Mouse (Mus musculus) heart, embryonic 12.5 days (tissue): Measurements from ENCODE around the gene Morn3. TPM values are rescaled to one million over a fixed set of nuclear protein-coding genes. Genes with fewer than 3 reads are reported as not detected.
A peak's percentile ranks its signal among the peaks of the same experiment; 100 is the strongest.

ENCODE experiments used
- ATAC-seq: fragments of 200-750 bp; cut with Nextera tagmentation; 2 replicates; pipeline ENCODE4 v1.8.0; 2017; ENCODE audit warnings: moderate TSS enrichment, moderate library complexity; ENCODE audit not compliant: insufficient number of reproducible peaks, low FRiP score
- H3K27ac ChIP-seq: fragments of 300-500 bp; sonication (generic); 2 replicates; pipeline ENCODE4 v1.5.1; 2016; ENCODE audit warnings: mild to moderate bottlenecking, moderate library complexity; ENCODE audit not compliant: poor library complexity, severe bottlenecking
- H3K27me3 ChIP-seq: fragments of 300-500 bp; sonication (generic); replicated peaks from 2 replicates; pipeline ENCODE4 v1.6.1; 2016; ENCODE audit warnings: mild to moderate bottlenecking, moderate library complexity
- H3K36me3 ChIP-seq: fragments of 300-500 bp; sonication (generic); 2 replicates; pipeline ENCODE4 v1.6.1; 2016; ENCODE audit warnings: mild to moderate bottlenecking, moderate library complexity
- H3K4me1 ChIP-seq: fragments of 300-500 bp; sonication (generic); replicated peaks from 2 replicates; pipeline ENCODE4 v1.6.1; 2016; ENCODE audit warnings: mild to moderate bottlenecking
- H3K4me2 ChIP-seq: fragments of 300-500 bp; sonication (generic); 2 replicates; pipeline ENCODE4 v1.6.1; 2016; ENCODE audit warnings: mild to moderate bottlenecking, moderate library complexity
- H3K4me3 ChIP-seq: fragments of 300-500 bp; sonication (generic); 2 replicates; pipeline ENCODE4 v1.5.1; 2016; ENCODE audit warnings: mild to moderate bottlenecking
- H3K9ac ChIP-seq: fragments of 300-500 bp; sonication (generic); 2 replicates; pipeline ENCODE4 v1.6.1; 2016; ENCODE audit warnings: mild to moderate bottlenecking, moderate library complexity
- H3K9me3 ChIP-seq: fragments of 300-500 bp; sonication (generic); replicated peaks from 2 replicates; pipeline ENCODE4 v1.6.1; 2016; ENCODE audit warnings: mild to moderate bottlenecking, moderate library complexity
- WGBS: fragments of 180-500 bp; shearing (Covaris S2); methylation state at CpG from one replicate; pipeline ENCODE4 v1.1.7; 2016; 5-methylcytosine and 5-hydroxymethylcytosine counted together
- polyA plus RNA-seq: library from polyadenylated mRNA; unstranded; fragments of >200 nt; fragmentation: Nextera tagmentation; extraction: Ambion mirVana; gene quantifications from 2 replicates; pipeline ENCODE4 v1.2.1, GENCODE M21; 2016

Gene Morn3
- polyA plus RNA-seq, 1 experiment from 2014 or later: not detected

DNA sequence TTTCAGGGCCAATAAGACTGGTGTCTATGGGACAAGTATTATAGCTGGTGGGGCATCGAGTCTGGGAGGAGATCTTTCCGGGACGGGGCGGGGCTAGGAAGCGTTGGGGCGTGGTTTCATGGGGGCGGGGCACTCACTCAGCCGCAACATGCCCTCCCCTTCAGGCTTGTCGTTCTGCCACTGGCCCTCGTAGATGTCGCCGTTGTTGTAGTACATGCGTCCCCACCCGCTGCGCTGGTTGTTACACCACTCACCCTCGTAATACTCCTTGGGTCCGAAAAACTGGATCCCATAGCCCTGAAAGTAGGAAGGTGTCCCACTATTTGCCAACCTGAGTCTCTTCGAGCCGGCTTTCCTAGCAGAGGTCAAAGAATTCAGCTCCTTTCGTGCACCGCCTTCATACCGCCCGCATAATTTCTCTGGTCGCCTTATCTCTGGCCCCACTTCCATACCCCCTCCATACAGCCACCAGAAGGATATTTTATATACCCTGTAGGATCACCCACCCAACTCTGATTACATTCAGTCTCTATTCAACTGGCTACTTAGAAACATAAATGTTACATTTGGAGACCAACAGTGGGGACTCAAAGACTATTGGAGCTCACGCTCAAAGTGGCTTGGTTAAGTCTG is 7.6 kb downstream of the Morn3 start:
- H3K9me3 ChIP-seq: no peaks in the 10 kb centered on the region
- peak; percentile 82 for ATAC-seq
- H3K4me3 ChIP-seq: peak overlapping the region; percentile 44
- H3K4me2 ChIP-seq: peak overlapping the region; percentile 80
- H3K27ac ChIP-seq: no peak overlapping the region
- H3K36me3 ChIP-seq: no peaks in the 10 kb centered on the region
- WGBS: 3% methylated on average over 25 of the region's 25 CpGs
- no peaks in the 10 kb centered on the region for H3K27me3 ChIP-seq
- peaks cover 13% of the 10 kb centered on the region; the same call in 1 of the 2 replicates for H3K4me1 ChIP-seq
- H3K9ac ChIP-seq: peak overlapping the region; percentile 49; the same call in 1 of the 2 replicates

DNA sequence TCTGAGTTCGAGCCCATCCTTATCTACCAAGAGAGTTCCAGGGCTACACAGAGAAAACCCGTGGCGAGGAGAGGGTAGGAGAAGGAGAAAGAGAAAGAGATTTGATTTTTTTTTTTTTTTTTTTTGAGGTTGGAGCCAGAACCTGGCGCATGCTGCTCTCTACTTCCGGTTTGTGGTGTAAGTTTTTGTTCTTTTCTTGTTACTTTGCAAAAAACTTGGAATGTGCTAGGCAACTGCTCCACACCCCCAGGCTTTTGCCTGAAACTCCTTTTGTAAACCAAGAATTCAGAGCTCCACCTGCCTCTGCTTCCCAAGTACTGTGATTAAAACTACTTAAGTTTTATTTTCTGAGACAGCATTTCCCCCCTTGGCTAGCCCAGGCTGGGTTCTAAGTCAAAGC is 8.7 kb downstream of the Morn3 start:
- Histone ChIP-seq H3K27me3 (no peaks in the 10 kb centered on the region), H3K4me1 (peaks cover 13% of the 10 kb centered on the region; the same call in 1 of the 2 replicates), H3K4me2 (no peak overlapping the region), H3K27ac (no peak overlapping the region), H3K9me3 (no peaks in the 10 kb centered on the region), H3K36me3 (no peaks in the 10 kb centered on the region), H3K9ac (no peak overlapping the region), H3K4me3 (no peak overlapping the region)
- ATAC-seq: no peak
- 79% methylated on average over 5 of the region's 5 CpGs for WGBS

DNA sequence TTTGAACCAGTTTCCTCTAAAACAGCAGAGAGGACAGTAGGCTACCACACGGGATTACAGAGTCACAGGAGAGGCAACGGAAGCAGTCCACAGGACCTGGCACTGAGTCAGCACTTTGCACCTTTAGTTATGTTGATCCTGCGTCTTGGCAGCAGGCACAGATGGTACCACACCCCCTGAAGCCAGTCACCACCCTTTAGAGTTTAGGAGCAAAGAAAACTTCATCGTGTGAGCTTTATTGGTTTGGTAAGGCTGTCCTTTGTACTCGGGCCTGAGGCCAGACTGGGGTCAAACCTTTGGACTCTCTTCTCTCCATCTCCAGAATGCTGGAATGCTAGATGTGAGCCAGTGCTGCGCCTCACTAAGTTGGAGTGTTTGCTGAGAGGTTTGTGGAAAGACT is 11.3 kb downstream of the Morn3 start:
- H3K9me3 ChIP-seq: no peaks in the 10 kb centered on the region
- no peak overlapping the region for H3K9ac ChIP-seq
- no peak overlapping the region for H3K4me2 ChIP-seq
- ATAC-seq: no peak
- 36% methylated on average over 6 of the region's 6 CpGs for WGBS
- H3K4me3 ChIP-seq: no peak overlapping the region
- H3K4me1 ChIP-seq: peaks cover 9% of the 10 kb centered on the region; the same call in 1 of the 2 replicates
- H3K27me3 ChIP-seq: no peaks in the 10 kb centered on the region
- no peak overlapping the region for H3K27ac ChIP-seq
- H3K36me3 ChIP-seq: peaks cover 19% of the 10 kb centered on the region

DNA sequence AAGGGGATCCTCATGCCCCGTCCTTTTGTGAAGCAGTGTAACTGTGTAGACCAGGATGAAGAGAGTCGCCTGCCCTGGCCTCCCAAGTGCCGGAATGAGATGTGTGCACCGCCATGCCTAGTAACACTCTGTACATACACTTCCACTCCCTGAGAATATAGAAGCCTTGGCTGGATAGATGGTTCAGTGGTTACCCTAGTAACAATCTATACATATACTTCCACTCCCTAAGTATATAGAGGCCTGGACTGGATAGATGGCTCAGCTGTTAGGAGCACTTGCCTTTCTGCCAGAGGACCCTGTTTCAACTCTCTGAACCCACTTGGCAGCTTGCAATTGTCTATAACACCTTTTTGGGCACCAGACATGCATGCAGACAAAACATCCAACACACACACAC is 11.7 kb downstream of the Morn3 start:
- 87% methylated on average over 4 of the region's 4 CpGs for WGBS
- H3K4me1 ChIP-seq: peaks cover 9% of the 10 kb centered on the region; the same call in 1 of the 2 replicates
- H3K27me3 ChIP-seq: no peaks in the 10 kb centered on the region
- H3K9ac ChIP-seq: no peak overlapping the region
- no peak overlapping the region for H3K4me2 ChIP-seq
- no peak overlapping the region for H3K27ac ChIP-seq
- H3K36me3 ChIP-seq: peaks cover 24% of the 10 kb centered on the region
- ATAC-seq: no peak
- H3K4me3 ChIP-seq: no peak overlapping the region
- H3K9me3 ChIP-seq: no peaks in the 10 kb centered on the region

DNA sequence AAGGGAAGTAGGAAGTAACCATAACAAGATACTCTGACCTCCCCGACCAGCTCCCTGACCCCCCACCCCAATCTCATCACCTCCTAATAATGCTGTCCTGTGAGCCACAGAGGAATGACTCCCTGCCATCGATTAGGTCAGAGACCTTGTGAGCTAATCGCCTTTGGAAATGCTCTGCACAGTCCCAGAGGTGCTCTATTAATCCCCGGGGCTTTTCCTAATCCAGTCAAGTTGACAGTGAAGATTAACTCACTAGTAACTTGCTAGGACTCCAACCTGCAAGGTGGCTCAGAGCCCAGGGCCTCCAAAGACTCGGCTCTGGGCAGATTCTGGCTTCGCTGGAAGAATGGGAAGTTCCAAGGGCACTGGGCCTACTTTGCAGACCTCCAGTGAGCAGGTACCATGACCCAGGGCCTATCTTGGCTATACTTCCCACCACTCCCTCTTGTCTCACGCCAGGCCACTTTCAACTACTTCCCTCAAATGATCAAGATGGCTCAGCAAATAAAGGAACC is 13.1 kb downstream of the Morn3 start:
- H3K36me3 ChIP-seq: peaks cover 36% of the 10 kb centered on the region
- no peaks in the 10 kb centered on the region; the same call in 1 of the 2 replicates for H3K4me1 ChIP-seq
- WGBS: 75% methylated on average over 7 of the region's 7 CpGs
- H3K27ac ChIP-seq: no peak overlapping the region
- no peak overlapping the region for H3K4me3 ChIP-seq
- H3K4me2 ChIP-seq: no peak overlapping the region
- ATAC-seq: no peak
- H3K9ac ChIP-seq: no peak overlapping the region
- H3K9me3 ChIP-seq: no peaks in the 10 kb centered on the region
- H3K27me3 ChIP-seq: no peaks in the 10 kb centered on the region

DNA sequence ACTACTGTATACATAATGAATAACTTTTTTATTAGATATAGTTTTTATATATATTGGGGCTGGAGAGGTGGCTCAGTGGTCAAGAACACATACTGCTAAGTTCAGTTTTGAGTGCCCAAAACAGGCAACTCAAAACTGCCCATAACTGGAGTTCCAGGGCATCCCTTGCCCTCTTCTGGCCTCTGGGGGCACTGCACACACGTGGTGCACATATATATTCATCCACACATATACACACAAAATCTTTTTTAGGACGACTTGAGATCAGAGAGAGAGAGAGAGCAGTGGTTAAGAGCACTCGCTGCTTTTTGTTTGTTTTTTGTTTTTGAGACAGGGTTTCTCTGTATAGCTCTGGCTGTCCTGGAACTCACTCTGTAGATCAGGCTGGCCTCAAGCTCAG is 15.5 kb downstream of the Morn3 start:
- 85% methylated on average over 3 of the region's 3 CpGs for WGBS

DNA sequence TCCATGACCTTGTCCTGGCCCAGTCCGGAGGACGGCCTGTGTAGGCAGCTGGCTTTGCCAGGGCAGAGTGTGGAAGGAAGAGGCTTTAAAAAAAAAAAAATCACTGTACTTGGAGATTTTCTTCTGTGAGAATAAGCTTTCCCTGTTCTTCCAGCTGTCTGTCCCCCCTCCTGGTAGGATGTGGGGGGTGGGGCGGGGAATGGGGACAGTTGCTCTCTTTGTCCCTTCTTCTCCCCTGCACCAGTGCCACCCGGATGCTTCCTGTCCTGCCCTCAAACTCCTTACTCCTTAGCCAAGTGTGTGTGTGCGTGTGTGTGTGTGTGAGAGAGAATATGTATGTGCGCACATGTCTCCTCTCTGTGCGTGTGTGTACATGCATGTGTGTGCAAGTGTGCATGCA is 17.1 kb downstream of the Morn3 start:
- Histone ChIP-seq H3K27ac (no peak overlapping the region), H3K36me3 (peaks cover 36% of the 10 kb centered on the region), H3K4me1 (peaks cover 18% of the 10 kb centered on the region), H3K9ac (no peak overlapping the region), H3K9me3 (no peaks in the 10 kb centered on the region), H3K4me2 (no peak overlapping the region), H3K27me3 (no peaks in the 10 kb centered on the region), H3K4me3 (no peak overlapping the region)
- WGBS: 81% methylated on average over 7 of the region's 7 CpGs
- no peak for ATAC-seq

More for the DNA sequence above, 15.5 kb downstream of the Morn3 start:
- H3K36me3 ChIP-seq: peaks cover 36% of the 10 kb centered on the region
- H3K9me3 ChIP-seq: no peaks in the 10 kb centered on the region
- H3K4me1 ChIP-seq: peaks cover 15% of the 10 kb centered on the region
- no peak overlapping the region for H3K27ac ChIP-seq
- no peak overlapping the region for H3K4me3 ChIP-seq
- ATAC-seq: no peak
- H3K4me2 ChIP-seq: no peak overlapping the region
- no peak overlapping the region for H3K9ac ChIP-seq
- no peaks in the 10 kb centered on the region for H3K27me3 ChIP-seq

DNA sequence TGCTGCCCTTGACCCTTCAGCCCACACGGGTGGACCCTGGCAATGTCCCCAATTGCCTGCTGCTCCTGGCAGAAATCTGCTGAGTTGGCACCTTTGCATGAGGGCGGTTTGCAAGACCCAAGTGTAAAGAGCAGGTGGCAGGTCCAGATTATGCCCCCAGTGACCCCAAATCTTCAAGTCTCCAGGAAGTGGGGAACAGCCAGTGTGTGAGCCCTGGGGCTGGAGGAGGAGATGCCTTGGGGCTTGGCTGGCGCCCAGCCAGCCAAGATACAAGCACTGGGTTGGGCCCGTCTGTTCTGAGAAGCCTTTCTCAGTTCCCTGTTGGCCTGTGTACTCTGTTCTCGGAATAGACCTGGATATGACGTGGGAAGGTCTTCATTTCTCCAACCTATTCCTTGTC is 19.4 kb downstream of the Morn3 start:
- H3K4me3 ChIP-seq: no peak overlapping the region
- no peak overlapping the region for H3K4me2 ChIP-seq
- no peaks in the 10 kb centered on the region for H3K9me3 ChIP-seq
- peaks cover 34% of the 10 kb centered on the region for H3K36me3 ChIP-seq
- H3K27me3 ChIP-seq: no peaks in the 10 kb centered on the region
- H3K4me1 ChIP-seq: peaks cover 24% of the 10 kb centered on the region
- no peak for ATAC-seq
- WGBS: 57% methylated on average over 6 of the region's 6 CpGs
- H3K27ac ChIP-seq: 0 out of 2 replicates have a peak overlapping the region, but pooled peaks have one; percentile 2
- no peak overlapping the region for H3K9ac ChIP-seq

DNA sequence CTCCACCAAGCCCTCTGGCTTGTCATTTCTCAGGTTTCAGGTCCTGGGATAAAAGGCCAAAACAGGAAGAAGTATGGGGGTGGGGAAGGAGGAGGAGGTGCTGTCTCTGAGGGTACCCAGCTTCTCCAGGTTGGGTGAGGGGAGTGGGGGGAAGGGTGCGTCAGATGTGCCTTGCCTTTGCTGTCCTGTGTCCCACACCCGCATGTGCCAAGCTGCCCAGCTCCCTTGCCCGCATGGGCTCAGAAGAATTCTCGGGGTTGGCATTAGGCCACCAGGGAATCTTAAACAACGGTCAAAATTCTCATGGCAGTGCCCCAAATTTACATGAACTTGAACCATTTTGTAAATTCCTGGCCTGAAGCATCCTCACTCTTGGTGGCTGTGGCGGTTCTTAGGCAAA is 20.4 kb downstream of the Morn3 start:
- WGBS: 63% methylated on average over 6 of the region's 6 CpGs
- H3K4me3 ChIP-seq: no peak overlapping the region
- H3K4me2 ChIP-seq: no peak overlapping the region
- no peak for ATAC-seq
- peaks cover 24% of the 10 kb centered on the region for H3K4me1 ChIP-seq
- peak overlapping the region; percentile 19; the same call in 1 of the 2 replicates for H3K27ac ChIP-seq
- no peaks in the 10 kb centered on the region for H3K27me3 ChIP-seq
- H3K9ac ChIP-seq: no peak overlapping the region
- no peaks in the 10 kb centered on the region for H3K9me3 ChIP-seq
- peaks cover 25% of the 10 kb centered on the region for H3K36me3 ChIP-seq

DNA sequence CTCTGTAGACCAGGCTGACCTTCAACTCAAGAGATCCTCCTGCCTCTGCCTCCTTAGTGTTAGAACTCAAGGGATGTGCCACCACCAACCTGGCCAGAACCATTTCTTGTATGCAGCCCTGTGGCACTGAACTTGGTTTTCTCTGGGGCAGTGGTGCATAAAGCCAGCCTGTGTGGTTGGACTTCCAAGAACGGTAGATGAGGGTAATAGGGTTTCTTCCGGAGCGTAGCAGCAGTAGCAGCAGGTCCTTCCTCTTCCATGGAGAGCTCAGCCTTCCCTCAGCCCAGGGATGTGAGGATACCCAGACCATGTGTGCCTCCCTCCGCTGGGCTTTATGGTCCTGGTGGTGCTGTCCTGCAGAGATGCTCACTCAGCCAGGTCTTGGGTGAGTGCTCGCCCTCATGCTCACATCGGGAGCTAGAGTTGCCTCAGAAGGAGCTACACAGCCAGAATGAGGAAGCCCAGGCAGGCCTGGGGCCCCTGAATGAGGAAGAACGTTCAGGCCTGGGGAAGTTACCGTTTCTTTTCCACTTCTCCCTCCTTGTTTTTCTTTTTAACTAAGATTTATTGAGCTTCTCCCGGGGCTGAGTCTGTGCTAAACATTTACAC is 21.7 kb downstream of the Morn3 start:
- Histone ChIP-seq H3K4me2 (no peak overlapping the region), H3K27ac (no peak overlapping the region), H3K9ac (no peak overlapping the region), H3K9me3 (no peaks in the 10 kb centered on the region), H3K4me3 (no peak overlapping the region), H3K27me3 (no peaks in the 10 kb centered on the region), H3K4me1 (peaks cover 30% of the 10 kb centered on the region), H3K36me3 (peaks cover 13% of the 10 kb centered on the region)
- no peak for ATAC-seq
- 86% methylated on average over 9 of the region's 9 CpGs for WGBS

DNA sequence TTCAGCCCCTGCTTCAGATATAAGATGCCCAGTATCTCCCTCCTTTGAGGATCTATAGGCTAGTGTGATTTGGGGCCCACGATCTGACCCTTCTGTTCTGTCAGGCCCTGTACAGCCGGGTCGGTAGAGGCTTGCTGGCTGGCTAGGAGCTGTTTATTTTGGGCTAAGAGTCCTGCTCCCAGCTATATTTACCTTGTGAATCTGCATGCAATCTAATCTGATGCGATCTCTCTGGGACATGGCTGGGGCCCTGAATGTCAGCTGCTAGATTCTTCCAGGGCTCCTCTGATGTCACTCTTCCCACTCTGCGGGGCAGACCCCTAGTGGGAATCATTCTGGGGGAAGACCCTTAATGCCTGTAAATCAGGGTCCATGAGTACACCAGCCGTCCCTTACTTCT is 22.5 kb downstream of the Morn3 start:
- Histone ChIP-seq H3K27me3 (no peaks in the 10 kb centered on the region), H3K4me1 (peaks cover 37% of the 10 kb centered on the region), H3K4me3 (no peak overlapping the region), H3K9ac (no peak overlapping the region), H3K9me3 (no peaks in the 10 kb centered on the region), H3K36me3 (peaks cover 5% of the 10 kb centered on the region), H3K4me2 (no peak overlapping the region), H3K27ac (no peak overlapping the region)
- ATAC-seq: no peak
- WGBS: 85% methylated on average over 6 of the region's 6 CpGs
